Mouse (Mus musculus): ENCODE results near the gene Chst11.

The Chst11 gene

GRCm38 (mm10) chr10:83228626-83229025 lies 243.3 kb downstream of the Chst11 start:
- DNase-seq, result no peak

- DNase-seq, result no peak
These were observed 248.7 kb downstream of the Chst11 start for GRCm38 (mm10) chr10:83233967-83234366.

- peak; percentile 20 for DNase-seq
These were observed 249.1 kb downstream of the Chst11 start for GRCm38 (mm10) chr10:83234391-83234790.

GRCm38 (mm10) chr10:83242106-83242686 lies 256.9 kb downstream of the Chst11 start:
- DNase-seq, result no peak

- no peak for DNase-seq
These were observed 258.8 kb downstream of the Chst11 start for GRCm38 (mm10) chr10:83244131-83244530.

Measured in cerebellum, adult 9-10 months (tissue).